Mouse (Mus musculus) inflammation-experienced regulatory T-cells (primary cell): ENCODE measurements around the gene Usp17la. TPM values are rescaled to one million over a fixed set of nuclear protein-coding genes. Genes with fewer than 3 reads are reported as not detected.

ENCODE experiments used
- polyA plus RNA-seq, 2 experiments: library from polyadenylated mRNA; unstranded; fragments of 100-300 nt; shearing (Covaris generic); gene quantifications; one replicate each; pipeline ENCODE4 v1.2.1; 2017

Gene Usp17la
- polyA plus RNA-seq = under 1 TPM; 0.18 to 0.65 TPM

GRCm38 (mm10) chr7:104856709-104857108 is at the start of gene Usp17la:
Usp17la (plus strand) TSS chr7:104857009.

GRCm38 (mm10) chr7:104842503-104842902 is 14.3 kb upstream of the Usp17la start, which contains the start of gene Usp17lb:
Usp17lb (minus strand) TSS chr7:104842603.

GRCm38 (mm10) chr7:104877731-104878130 is 20.9 kb downstream of the Usp17la start, which contains the start of gene Olfr665:
Olfr665 (plus strand) TSS chr7:104878031.

GRCm38 (mm10) chr7:104895852-104896251 is 39.0 kb downstream of the Usp17la start, which contains the start of gene Olfr666:
Olfr666 (minus strand) TSS chr7:104895952.

Other genes with a start within 250 kb of the Usp17la start
- gene Olfr656, start 243.1 kb upstream of the Usp17la start, polyA plus RNA-seq = under 1 TPM in 1 of 2 experiments, not detected in 1; 0.09 TPM
- gene Olfr657, start 232.2 kb upstream of the Usp17la start, polyA plus RNA-seq = under 1 TPM in 1 of 2 experiments, not detected in 1; 0.59 TPM
- under 1 TPM in 1 of 2 experiments, not detected in 1; 0.18 TPM for gene Olfr658, start 209.7 kb upstream of the Usp17la start, polyA plus RNA-seq
- under 1 TPM; 0.12 to 0.47 TPM for gene Olfr659, start 190.3 kb upstream of the Usp17la start, polyA plus RNA-seq
- gene Olfr661, start 170.5 kb upstream of the Usp17la start, polyA plus RNA-seq = under 1 TPM; 0.07 to 0.59 TPM
- not detected for gene Usp17le, start 79.5 kb upstream of the Usp17la start, polyA plus RNA-seq
- not detected for gene Usp17lb, start 14.4 kb upstream of the Usp17la start, polyA plus RNA-seq
- gene Olfr665, start 21.0 kb downstream of the Usp17la start, polyA plus RNA-seq = not detected
- gene Olfr666, start 38.9 kb downstream of the Usp17la start, polyA plus RNA-seq = not detected
- gene Olfr667, start 64.5 kb downstream of the Usp17la start, polyA plus RNA-seq = not detected
- under 1 TPM in 1 of 2 experiments, not detected in 1; 0.38 TPM for gene Olfr668, start 71.0 kb downstream of the Usp17la start, polyA plus RNA-seq
- gene Olfr669, start 77.2 kb downstream of the Usp17la start, polyA plus RNA-seq = under 1 TPM in 1 of 2 experiments, not detected in 1; 0.48 TPM
- gene Olfr670, start 105.6 kb downstream of the Usp17la start, polyA plus RNA-seq = not detected
- gene Olfr671, start 122.1 kb downstream of the Usp17la start, polyA plus RNA-seq = under 1 TPM in 1 of 2 experiments, not detected in 1; 0.47 TPM
- 1 to 10 TPM in 1 of 2 experiments, not detected in 1; 1.3 TPM for gene Olfr672, start 145.0 kb downstream of the Usp17la start, polyA plus RNA-seq
- under 1 TPM in 1 of 2 experiments, not detected in 1; 0.48 TPM for gene Olfr675, start 171.5 kb downstream of the Usp17la start, polyA plus RNA-seq
- under 1 TPM in 1 of 2 experiments, not detected in 1; 0.94 TPM for gene Olfr676, start 175.7 kb downstream of the Usp17la start, polyA plus RNA-seq
- gene Olfr677, start 194.4 kb downstream of the Usp17la start, polyA plus RNA-seq = 1 to 10 TPM in 1 of 2 experiments, under 1 TPM in 1; 0.06 to 1.7 TPM
- not detected for gene Olfr678, start 207.5 kb downstream of the Usp17la start, polyA plus RNA-seq
- gene Olfr679, start 224.2 kb downstream of the Usp17la start, polyA plus RNA-seq = not detected
- gene Olfr680-ps1, start 235.8 kb downstream of the Usp17la start, polyA plus RNA-seq = not detected